Mouse (Mus musculus) lung, adult 2 months (tissue): ENCODE measurements around the gene Gm20388.

ENCODE experiments used
- CTCF ChIP-seq: fragments of 200-500 bp; IDR thresholded peaks from 2 replicates; pipeline ENCODE4 v1.5.1; 2011; ENCODE audit warnings: mild to moderate bottlenecking, low read length, control low read depth; ENCODE audit not compliant: insufficient read depth
- POLR2A ChIP-seq: fragments of 200-500 bp; IDR thresholded peaks from 2 replicates; pipeline ENCODE4 v1.6.1; 2011; ENCODE audit warnings: low read depth, mild to moderate bottlenecking, control low read depth, low read length, borderline replicate concordance; ENCODE audit errors: extremely low read depth

DNA sequence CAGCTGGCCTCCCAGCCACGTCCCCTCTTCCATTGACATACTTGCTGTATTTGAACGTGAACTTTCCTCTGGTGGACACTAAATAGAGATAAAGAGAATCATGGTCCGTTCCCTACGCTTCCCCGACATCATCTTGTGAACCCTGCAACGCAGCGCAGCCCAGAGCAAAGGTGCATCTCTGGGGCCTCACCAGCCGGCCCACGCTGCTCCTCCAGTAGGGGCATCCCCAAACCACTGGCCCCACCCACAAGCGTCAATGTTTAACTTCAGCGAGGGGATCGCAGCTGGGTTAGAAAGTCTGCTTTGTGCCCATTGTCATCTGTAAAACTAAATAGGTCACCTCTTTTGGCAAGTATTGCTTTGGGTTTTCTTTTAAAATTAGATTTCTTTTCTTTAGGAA lies 4433.4 kb downstream of the Gm20388 start:
- TF ChIP-seq CTCF (no peak), POLR2A (no peak)
